Mouse (Mus musculus): ENCODE results near the gene Smtn.
A peak's percentile ranks its signal among the peaks of the same experiment; 100 is the strongest.

Smtn gene

GRCm38 (mm10) chr11:3526207-3526606, 14.2 kb downstream of the Smtn start:
- DNase-seq, result no peak

GRCm38 (mm10) chr11:3525560-3525959, 14.9 kb downstream of the Smtn start:
- no peak for DNase-seq

GRCm38 (mm10) chr11:3523840-3524582, 16.4 kb downstream of the Smtn start:
- DNase-seq, result no peak

- no peak for DNase-seq
Measured at GRCm38 (mm10) chr11:3522285-3523000, 18.0 kb downstream of the Smtn start.

GRCm38 (mm10) chr11:3521339-3522224, 18.8 kb downstream of the Smtn start:
- DNase-seq, result no peak

GRCm38 (mm10) chr11:3520919-3521318, 19.5 kb downstream of the Smtn start:
- no peak for DNase-seq

- no peak for DNase-seq
Measured at GRCm38 (mm10) chr11:3519756-3520398, 20.5 kb downstream of the Smtn start.

- no peak for DNase-seq
Measured at GRCm38 (mm10) chr11:3519051-3519726, 21.2 kb downstream of the Smtn start.

GRCm38 (mm10) chr11:3517846-3518732, 22.3 kb downstream of the Smtn start:
- no peak for DNase-seq

- no peak for DNase-seq
Measured at GRCm38 (mm10) chr11:3516859-3517845, 23.3 kb downstream of the Smtn start.

- no peak for DNase-seq
Measured at GRCm38 (mm10) chr11:3516121-3516520, 24.3 kb downstream of the Smtn start.

GRCm38 (mm10) chr11:3515637-3516036, 24.8 kb downstream of the Smtn start:
- DNase-seq, result no peak

GRCm38 (mm10) chr11:3515216-3515615, 25.2 kb downstream of the Smtn start:
- no peak for DNase-seq

GRCm38 (mm10) chr11:3514529-3515054, 25.8 kb downstream of the Smtn start, which contains the start of gene Selenom:
Selenom (plus strand) TSS chr11:3514684.
- DNase-seq, result peak; percentile 81

GRCm38 (mm10) chr11:3513291-3513690, 27.1 kb downstream of the Smtn start:
- DNase-seq, result no peak

GRCm38 (mm10) chr11:3510321-3510720, 30.1 kb downstream of the Smtn start:
- no peak for DNase-seq

GRCm38 (mm10) chr11:3509181-3510085, 31.0 kb downstream of the Smtn start:
- DNase-seq, result no peak

- no peak for DNase-seq
Measured at GRCm38 (mm10) chr11:3508226-3508625, 32.2 kb downstream of the Smtn start.

Measured in right cerebral cortex, postnatal 4 days (tissue).